Mouse (Mus musculus) spleen, adult 2 months (tissue): ENCODE results near the gene Mesd.

ENCODE experiments used
- CTCF ChIP-seq: fragments of 200-500 bp; IDR thresholded peaks from 2 replicates; pipeline ENCODE4 v1.5.1; 2011; ENCODE audit warnings: mild to moderate bottlenecking, inconsistent platforms; ENCODE audit not compliant: insufficient read depth, insufficient read length, insufficient replicate concordance; ENCODE audit errors: extremely low read depth
- POLR2A ChIP-seq: fragments of 200-500 bp; IDR thresholded peaks from 2 replicates; pipeline ENCODE4 v1.6.1; 2011; ENCODE audit warnings: low read depth, low read length, inconsistent platforms

GRCm38 (mm10) chr7:83920241-83920640, 36.0 kb downstream of the Mesd start:
- no peak for TF ChIP-seq POLR2A
- TF ChIP-seq CTCF: no peak
